Mouse (Mus musculus) intestine, embryonic 15.5 days (tissue): ENCODE data around the gene Orm1. TPM values are rescaled to one million over a fixed set of nuclear protein-coding genes. Genes with fewer than 3 reads are reported as not detected.

ENCODE experiments used
- ATAC-seq: fragments of 200-750 bp; cut with Nextera tagmentation; 2 replicates; pipeline ENCODE4 v1.8.0; 2017; ENCODE audit warnings: moderate TSS enrichment, moderate library complexity
- H3K27ac ChIP-seq: fragments of 300-500 bp; sonication (generic); 2 replicates; pipeline ENCODE4 v1.5.1; 2015; ENCODE audit warnings: mild to moderate bottlenecking, inconsistent platforms
- H3K27me3 ChIP-seq: fragments of 300-500 bp; sonication (generic); replicated peaks from 2 replicates; pipeline ENCODE4 v1.6.1; 2015; ENCODE audit warnings: inconsistent platforms
- H3K36me3 ChIP-seq: fragments of 300-500 bp; sonication (generic); 2 replicates; pipeline ENCODE4 v1.6.1; 2015; ENCODE audit warnings: inconsistent platforms
- H3K4me1 ChIP-seq: fragments of 300-500 bp; sonication (generic); replicated peaks from 2 replicates; pipeline ENCODE4 v1.6.1; 2015; ENCODE audit warnings: inconsistent platforms
- H3K4me2 ChIP-seq: fragments of 300-500 bp; sonication (generic); replicated peaks from 2 replicates; pipeline ENCODE4 v1.6.1; 2015; ENCODE audit warnings: mild to moderate bottlenecking, inconsistent platforms
- H3K4me3 ChIP-seq: fragments of 300-500 bp; sonication (generic); replicated peaks from 2 replicates; pipeline ENCODE4 v1.5.1; 2015; ENCODE audit warnings: inconsistent platforms
- H3K9ac ChIP-seq: fragments of 300-500 bp; sonication (generic); 2 replicates; pipeline ENCODE4 v1.6.1; 2015; ENCODE audit warnings: inconsistent platforms
- H3K9me3 ChIP-seq: fragments of 300-500 bp; sonication (generic); 2 replicates; pipeline ENCODE4 v1.6.1; 2016; ENCODE audit warnings: inconsistent platforms
- WGBS: fragments of 180-500 bp; shearing (Covaris S2); methylation state at CpG from one replicate; pipeline ENCODE4 v1.1.7; 2015; 5-methylcytosine and 5-hydroxymethylcytosine counted together
- polyA plus RNA-seq: library from polyadenylated mRNA; unstranded; fragments of >200 nt; fragmentation: Nextera tagmentation; extraction: Ambion mirVana; gene quantifications from 2 replicates; pipeline ENCODE4 v1.2.1, GENCODE M21; 2015

The Orm1 gene
- polyA plus RNA-seq, 1 experiment from 2014 or later: not detected

DNA sequence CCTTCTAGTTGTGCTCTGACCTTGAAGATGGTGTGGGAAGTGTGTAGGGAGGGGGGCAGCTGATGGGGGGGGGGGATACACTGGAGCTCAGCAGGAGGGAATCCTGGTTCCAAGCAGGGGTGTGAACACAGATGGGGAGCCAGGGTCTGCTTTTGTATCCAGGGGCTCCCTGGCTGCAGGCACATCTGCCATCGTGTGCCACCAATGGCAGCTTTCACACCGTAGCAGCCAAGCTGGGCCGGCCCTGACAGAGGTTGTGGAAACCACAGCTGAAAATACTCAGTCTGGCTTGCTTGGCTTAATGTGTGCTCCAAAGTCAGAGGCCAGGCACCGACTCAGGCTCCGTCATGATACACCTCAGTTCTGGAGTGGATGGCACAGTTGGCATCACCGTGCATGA, 43.7 kb downstream of the Orm1 start:
- no peak overlapping the region for H3K4me3 ChIP-seq
- H3K36me3 ChIP-seq: no peaks in the 10 kb centered on the region; the same call in 1 of the 2 replicates
- H3K4me1 ChIP-seq: 0 out of 2 replicates have a peak, but pooled peaks cover 2% of the 10 kb centered on the region
- H3K9ac ChIP-seq: no peak overlapping the region
- H3K27me3 ChIP-seq: no peaks in the 10 kb centered on the region
- no peaks in the 10 kb centered on the region for H3K9me3 ChIP-seq
- H3K4me2 ChIP-seq: no peak overlapping the region
- ATAC-seq: no peak
- H3K27ac ChIP-seq: no peak overlapping the region
- WGBS: 85% methylated on average over 6 of the region's 6 CpGs

GRCm38 (mm10) chr4:63389121-63389886, 44.9 kb downstream of the Orm1 start:
- Histone ChIP-seq H3K36me3 (0 out of 2 replicates have a peak, but pooled peaks cover 2% of the 10 kb centered on the region), H3K9ac (no peak overlapping the region)
- no peak for ATAC-seq

GRCm38 (mm10) chr4:63389887-63390528, 45.6 kb downstream of the Orm1 start:
- no peak for ATAC-seq
- WGBS: 72% methylated on average over 11 of the region's 11 CpGs
- H3K4me2 ChIP-seq: no peak overlapping the region
- H3K4me1 ChIP-seq: 0 out of 2 replicates have a peak, but pooled peaks cover 2% of the 10 kb centered on the region
- H3K36me3 ChIP-seq: peaks cover 6% of the 10 kb centered on the region; the same call in 1 of the 2 replicates
- H3K9ac ChIP-seq: no peak overlapping the region
- no peak overlapping the region for H3K27ac ChIP-seq
- no peak overlapping the region for H3K4me3 ChIP-seq
- H3K9me3 ChIP-seq: no peaks in the 10 kb centered on the region
- H3K27me3 ChIP-seq: no peaks in the 10 kb centered on the region

More at GRCm38 (mm10) chr4:63389121-63389886, 44.9 kb downstream of the Orm1 start:
- H3K9me3 ChIP-seq: no peaks in the 10 kb centered on the region
- H3K27ac ChIP-seq: no peak overlapping the region
- H3K4me3 ChIP-seq: no peak overlapping the region
- WGBS: 51% methylated on average over 8 of the region's 8 CpGs
- H3K4me2 ChIP-seq: no peak overlapping the region
- H3K27me3 ChIP-seq: no peaks in the 10 kb centered on the region
- 0 out of 2 replicates have a peak, but pooled peaks cover 2% of the 10 kb centered on the region for H3K4me1 ChIP-seq

GRCm38 (mm10) chr4:63391322-63391721, 47.0 kb downstream of the Orm1 start:
- no peak for ATAC-seq
- Histone ChIP-seq H3K36me3 (peaks cover 9% of the 10 kb centered on the region), H3K4me1 (0 out of 2 replicates have a peak, but pooled peaks cover 2% of the 10 kb centered on the region), H3K4me3 (no peak overlapping the region), H3K9me3 (no peaks in the 10 kb centered on the region), H3K27ac (no peak overlapping the region), H3K4me2 (no peak overlapping the region), H3K27me3 (no peaks in the 10 kb centered on the region), H3K9ac (no peak overlapping the region)
- WGBS: 79% methylated on average over 6 of the region's 6 CpGs

Other genes with a start within 250 kb of the Orm1 start
- 48.8 and 71.7 TPM in 2 replicates for gene Ambp, start 189.8 kb upstream of the Orm1 start, polyA plus RNA-seq
- gene Kif12, start 172.4 kb upstream of the Orm1 start, polyA plus RNA-seq: 67.1 and 77.3 TPM in 2 replicates
- gene Col27a1, start 130.6 kb upstream of the Orm1 start, polyA plus RNA-seq: 13.1 and 13.3 TPM in 2 replicates
- not detected in 2 replicates for gene Orm3, start 11.6 kb downstream of the Orm1 start, polyA plus RNA-seq
- not detected in 2 replicates for gene Orm2, start 17.9 kb downstream of the Orm1 start, polyA plus RNA-seq
- 5.6 and 6.5 TPM in 2 replicates for gene Akna, start 58.8 kb downstream of the Orm1 start, polyA plus RNA-seq
- gene Whrn, start 151.4 kb downstream of the Orm1 start, polyA plus RNA-seq: 4.0 and 4.6 TPM in 2 replicates
- 288 and 316 TPM in 2 replicates for gene Atp6v1g1, start 200.2 kb downstream of the Orm1 start, polyA plus RNA-seq
- 12.8 and 14.0 TPM in 2 replicates for gene Tmem268, start 214.2 kb downstream of the Orm1 start, polyA plus RNA-seq